In genomic region chr1:77505263-77505662, GRCm38 (mm10) we compare ENCODE assay signal across 11 mouse cellular contexts. TPM values are rescaled to one million over a fixed set of nuclear protein-coding genes. Genes with fewer than 3 reads are reported as not detected.
DNase-seq lines count a peak whose midpoint lies in the region; ATAC-seq and TF ChIP-seq lines count a peak whose summit lies in the region.
"Had no signal": no experiment of that assay in that cellular context is flagged by ENCODE, and none has a peak within 500 bp of the region (broad histone marks: within the 10 kb centered on the region; RNA-seq: fewer than 3 reads in every experiment).

No protein-coding gene starts in this region.

- no peak overlapping the region for H3K4me3 ChIP-seq in heart, embryonic 13.5 days
- peak overlapping the region; percentile 39 for H3K4me3 ChIP-seq in cortical plate, adult 2 months (ENCODE audit: insufficient read depth, low read length)
- peak overlapping the region; percentile 36 for H3K4me3 ChIP-seq in forebrain, embryonic 16.5 days (replicated peaks; ENCODE audit: low read length)
- H3K4me3 ChIP-seq in midbrain, embryonic 10.5 days, result peak overlapping the region; percentile 42
- H3K4me3 ChIP-seq: heart, embryonic 15.5 days had no signal

- ATAC-seq in heart, embryonic 13.5 days (ENCODE audit: extremely low read depth, insufficient number of reproducible peaks, low FRiP score, low TSS enrichment), result no peak
- ATAC-seq in forebrain, embryonic 16.5 days, result no peak

- H3K4me1 ChIP-seq in heart, embryonic 13.5 days, result peaks cover 30% of the 10 kb centered on the region
- H3K4me1 ChIP-seq in cortical plate, adult 2 months (ENCODE audit: control insufficient read depth, insufficient read depth, low read length), result peaks cover 10% of the 10 kb centered on the region
- H3K4me1 ChIP-seq in forebrain, embryonic 16.5 days (replicated peaks; ENCODE audit: control insufficient read depth, insufficient read depth, low read length), result peaks cover 86% of the 10 kb centered on the region
- H3K4me1 ChIP-seq in midbrain, embryonic 10.5 days, result peaks cover 91% of the 10 kb centered on the region

- H3K4me2 ChIP-seq in heart, embryonic 13.5 days, result 0 out of 2 replicates have a peak overlapping the region, but pooled peaks have one; percentile 11
- peak overlapping the region; percentile 63 for H3K4me2 ChIP-seq in forebrain, embryonic 16.5 days (ENCODE audit: low read length)
- H3K4me2 ChIP-seq: heart, embryonic 15.5 days had no signal

- no peak overlapping the region for H3K9ac ChIP-seq in heart, embryonic 13.5 days
- H3K9ac ChIP-seq in forebrain, embryonic 16.5 days (replicated peaks; ENCODE audit: low read depth, low read length), result peak overlapping the region; percentile 49
- H3K9ac ChIP-seq: heart, embryonic 15.5 days had no signal

- peaks cover 25% of the 10 kb centered on the region for H3K36me3 ChIP-seq in heart, embryonic 13.5 days
- no peaks in the 10 kb centered on the region for H3K36me3 ChIP-seq in forebrain, embryonic 16.5 days (ENCODE audit: control insufficient read depth, insufficient read depth)
- H3K36me3 ChIP-seq in midbrain, embryonic 10.5 days, result peaks cover 42% of the 10 kb centered on the region

- 51% methylated on average over 8 of the region's 8 CpGs for WGBS in heart, embryonic 13.5 days
- 37% methylated on average over 8 of the region's 8 CpGs for WGBS in forebrain, embryonic 16.5 days
- WGBS in midbrain, embryonic 10.5 days, result 78% methylated on average over 8 of the region's 8 CpGs

- H3K9me3 ChIP-seq in heart, embryonic 13.5 days, result no peaks in the 10 kb centered on the region
- H3K9me3 ChIP-seq in forebrain, embryonic 16.5 days (ENCODE audit: control insufficient read depth, low read length), result no peaks in the 10 kb centered on the region
- no peaks in the 10 kb centered on the region for H3K9me3 ChIP-seq in midbrain, embryonic 10.5 days (replicated peaks)
- H3K9me3 ChIP-seq: heart, embryonic 15.5 days had no signal

- TF ChIP-seq POLR2A in cortical plate, adult 2 months (IDR thresholded peaks at IDR 0.05; ENCODE audit: extremely low read depth, insufficient read depth, low read length), result no peak

- DNase-seq in heart, adult 9 months (ENCODE audit: low spot score in 2 of 2), result no peak
- DNase-seq in midbrain, embryonic 10.5 days (ENCODE audit: low spot score), result no peak
- DNase-seq in urinary bladder, postnatal 36 days (ENCODE audit: low spot score in 2 of 2), result no peak
- DNase-seq in frontal cortex, postnatal 10 days (ENCODE audit: low spot score in 2 of 2), result no peak
- DNase-seq in ovary, adult 18-20 months (ENCODE audit: low spot score), result no peak
- DNase-seq: cerebellum, postnatal 25 days; kidney, adult 18-20 months had no signal

- no peak for TF ChIP-seq CTCF in cortical plate, adult 2 months (IDR thresholded peaks at IDR 0.05; ENCODE audit: extremely low read depth, insufficient read depth, low read length)

- no peak overlapping the region for H3K27ac ChIP-seq in heart, embryonic 13.5 days (replicated peaks)
- H3K27ac ChIP-seq in cortical plate, adult 2 months (ENCODE audit: insufficient read depth, low read length), result 0 out of 2 replicates have a peak overlapping the region, but pooled peaks have one; percentile 48
- H3K27ac ChIP-seq in forebrain, embryonic 16.5 days (ENCODE audit: low read length), result peak overlapping the region; percentile 52
- no peak overlapping the region for H3K27ac ChIP-seq in midbrain, embryonic 10.5 days (replicated peaks)
- H3K27ac ChIP-seq: heart, embryonic 15.5 days had no signal

- H3K27me3 ChIP-seq in heart, embryonic 13.5 days (replicated peaks), result peaks cover 9% of the 10 kb centered on the region; the same call in 1 of the 2 replicates
- H3K27me3 ChIP-seq in forebrain, embryonic 16.5 days (replicated peaks; ENCODE audit: control insufficient read depth, insufficient read depth, low read length), result no peaks in the 10 kb centered on the region
- H3K27me3 ChIP-seq in midbrain, embryonic 10.5 days (ENCODE audit: low read depth, poor library complexity, severe bottlenecking), result peaks cover 79% of the 10 kb centered on the region

RNA-seq across cellular contexts. Expression of gene Epha4, which starts 9.6 kb away (rescaled TPM):
- polyA plus RNA-seq in heart, embryonic 13.5 days (2015; fragmentation: Nextera tagmentation; extraction: Ambion mirVana), result 6.0 and 6.1 TPM in 2 replicates
- 74.5 and 85.1 TPM in 2 replicates for polyA plus RNA-seq in cortical plate, adult 2 months (2012; rRNA removed)
- polyA plus RNA-seq in forebrain, embryonic 16.5 days (2015; fragmentation: Nextera tagmentation; extraction: Ambion mirVana), result 76.4 and 89.5 TPM in 2 replicates
- polyA plus RNA-seq in midbrain, embryonic 10.5 days (2016; fragmentation: Nextera tagmentation; extraction: Ambion mirVana), result 17.1 and 22.9 TPM in 2 replicates

Comparison
In these comparisons a context has a peak if more than half of its experiments do, and no peak if none do; other contexts are left out.
1. H3K27ac ChIP-seq: peak in cortical plate, adult 2 months (single experiment) and forebrain, embryonic 16.5 days (single experiment); none in heart, embryonic 13.5 days (single experiment) and midbrain, embryonic 10.5 days (single experiment).